Mouse (Mus musculus): Measurements from ENCODE around the gene Camta1.
A peak's percentile ranks its signal among the peaks of the same experiment; 100 is the strongest.

Gene Camta1

GRCm38 (mm10) chr4:151282103-151282502, 579.6 kb downstream of the Camta1 start:
- DNase-seq (ENCODE audit: low read depth, low spot score): no peak

GRCm38 (mm10) chr4:151275292-151275691, 586.4 kb downstream of the Camta1 start:
- DNase-seq (ENCODE audit: low read depth, low spot score): peak; percentile 93

GRCm38 (mm10) chr4:151263786-151264414, 597.8 kb downstream of the Camta1 start:
- DNase-seq (ENCODE audit: low read depth, low spot score): no peak

GRCm38 (mm10) chr4:151263052-151263451, 598.6 kb downstream of the Camta1 start:
- DNase-seq (ENCODE audit: low read depth, low spot score): no peak

GRCm38 (mm10) chr4:151256622-151257021, 605.1 kb downstream of the Camta1 start:
- DNase-seq (ENCODE audit: low read depth, low spot score): no peak

- DNase-seq (ENCODE audit: low read depth, low spot score): no peak
These were observed 610.9 kb downstream of the Camta1 start for GRCm38 (mm10) chr4:151250824-151251223.

GRCm38 (mm10) chr4:151245068-151245797, 616.4 kb downstream of the Camta1 start:
- peak; percentile 19 for DNase-seq (ENCODE audit: low read depth, low spot score)

GRCm38 (mm10) chr4:151243445-151243844, 618.2 kb downstream of the Camta1 start:
- no peak for DNase-seq (ENCODE audit: low read depth, low spot score)

GRCm38 (mm10) chr4:151242751-151243150, 618.9 kb downstream of the Camta1 start:
- no peak for DNase-seq (ENCODE audit: low read depth, low spot score)

GRCm38 (mm10) chr4:151240465-151240864, 621.2 kb downstream of the Camta1 start:
- DNase-seq (ENCODE audit: low read depth, low spot score): peak; percentile 7

- no peak for DNase-seq (ENCODE audit: low read depth, low spot score)
These were observed 622.5 kb downstream of the Camta1 start for GRCm38 (mm10) chr4:151238970-151239684.

GRCm38 (mm10) chr4:151237501-151237900, 624.2 kb downstream of the Camta1 start:
- no peak for DNase-seq (ENCODE audit: low read depth, low spot score)

- DNase-seq (ENCODE audit: low read depth, low spot score): no peak
These were observed 626.7 kb downstream of the Camta1 start for GRCm38 (mm10) chr4:151234981-151235380.

GRCm38 (mm10) chr4:151232028-151232427, 629.6 kb downstream of the Camta1 start:
- DNase-seq (ENCODE audit: low read depth, low spot score): peak; percentile 20

- DNase-seq (ENCODE audit: low read depth, low spot score): peak; percentile 3
These were observed 632.6 kb downstream of the Camta1 start for GRCm38 (mm10) chr4:151229073-151229472.

- no peak for DNase-seq (ENCODE audit: low read depth, low spot score)
These were observed 635.2 kb downstream of the Camta1 start for GRCm38 (mm10) chr4:151226496-151226895.

- no peak for DNase-seq (ENCODE audit: low read depth, low spot score)
These were observed 637.7 kb downstream of the Camta1 start for GRCm38 (mm10) chr4:151224017-151224416.

- no peak for DNase-seq (ENCODE audit: low read depth, low spot score)
These were observed 638.2 kb downstream of the Camta1 start for GRCm38 (mm10) chr4:151223263-151223996.

GRCm38 (mm10) chr4:151222635-151223034, 639.0 kb downstream of the Camta1 start:
- DNase-seq (ENCODE audit: low read depth, low spot score): no peak

- DNase-seq (ENCODE audit: low read depth, low spot score): no peak
These were observed 645.0 kb downstream of the Camta1 start for GRCm38 (mm10) chr4:151216553-151217292.

GRCm38 (mm10) chr4:151215866-151216265, 645.8 kb downstream of the Camta1 start:
- no peak for DNase-seq (ENCODE audit: low read depth, low spot score)

All from 3T3-L1 (cell line).